Mouse (Mus musculus) erythroid progenitor cell, adult 5-6 weeks (primary cell): ENCODE results near the gene Luzp2. TPM values are rescaled to one million over a fixed set of nuclear protein-coding genes. Genes with fewer than 3 reads are reported as not detected.

Experiments
- ATAC-seq: replicated peaks from 2 replicates; pipeline ENCODE4 v1.8.0; 2016; ENCODE audit warnings: moderate number of reproducible peaks, mild to moderate bottlenecking, moderate TSS enrichment, inconsistent platforms; ENCODE audit not compliant: poor library complexity, low FRiP score, severe bottlenecking
- total RNA-seq, 2 experiments: library from RNA; stranded (forward) in 1 of 2; stranded (reverse) in 1 of 2; fragments of 150-400 nt in 1 of 2; fragments of 186-747, 209-891 nt in 1 of 2; gene quantifications; 2 replicates each; pipeline versions ENCODE4 v1.2.3 to v1.2.4; 2015 to 2017; ENCODE audit warnings: low replicate concordance in 2 of 2

Gene Luzp2
- total RNA-seq (2015; ENCODE audit: low replicate concordance) (not detected in 2 replicates), total RNA-seq (2017; ENCODE audit: low replicate concordance) (not detected in 2 replicates)

- no peak for ATAC-seq
Measured at GRCm38 (mm10) chr7:54835372-54835851, at the start of gene Luzp2. Gene Luzp2, plus strand, starts transcription at chr7:54835498.

GRCm38 (mm10) chr7:54787456-54787855 lies 47.8 kb upstream of the Luzp2 start:
- ATAC-seq = no peak

- ATAC-seq = no peak
Measured at GRCm38 (mm10) chr7:54818606-54819005, 16.7 kb upstream of the Luzp2 start.

GRCm38 (mm10) chr7:54828751-54829150 lies 6.5 kb upstream of the Luzp2 start:
- no peak for ATAC-seq

DNA sequence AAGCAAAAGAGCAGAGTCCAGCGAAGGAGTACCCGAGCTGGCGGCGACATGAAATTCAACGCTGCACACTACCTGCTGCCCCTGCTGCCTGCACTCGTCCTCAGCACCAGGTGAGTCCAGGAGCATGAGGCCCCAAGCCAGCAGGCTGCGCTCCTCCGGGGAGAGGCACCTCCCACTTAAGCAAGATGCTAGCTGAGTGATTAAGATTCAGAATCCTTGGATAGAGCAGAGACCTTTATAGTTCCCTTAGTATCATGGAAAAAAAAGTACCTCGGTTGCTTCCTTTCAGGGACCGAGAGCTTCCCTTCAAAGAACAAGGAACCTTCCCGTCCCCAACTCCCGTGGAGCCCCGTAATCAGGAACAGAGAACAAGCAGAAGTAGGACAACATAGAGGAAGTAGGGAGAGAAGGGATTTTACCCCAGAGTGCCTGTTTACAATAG lies 634 bp downstream of the Luzp2 start:
- ATAC-seq = no peak

GRCm38 (mm10) chr7:54836437-54836836 lies 1.1 kb downstream of the Luzp2 start:
- ATAC-seq = no peak

DNA sequence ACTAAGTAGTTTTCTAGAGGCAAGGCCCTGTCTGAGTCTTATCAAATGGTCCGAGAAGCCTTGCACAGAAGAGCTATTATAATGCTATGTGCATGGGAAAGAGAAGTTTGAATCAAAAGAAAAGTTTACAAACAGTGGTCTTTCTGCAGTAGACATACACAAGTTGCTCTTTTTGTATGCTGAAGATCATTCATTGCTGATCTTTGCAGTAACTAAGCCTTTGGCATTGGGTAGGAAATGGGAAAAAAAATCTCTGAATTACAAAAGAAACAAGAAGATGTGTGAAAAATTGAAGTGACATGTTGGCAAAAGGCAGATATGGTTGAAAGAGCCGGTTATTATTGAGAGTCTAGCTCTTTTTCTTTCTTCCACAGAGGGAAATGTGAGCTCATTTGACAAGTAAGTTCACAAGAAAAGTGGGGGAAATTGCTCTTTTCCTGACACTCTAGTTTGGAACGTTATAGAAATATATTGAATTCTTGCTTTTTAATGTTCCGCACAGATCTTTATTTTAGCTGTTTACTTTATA lies 7.6 kb downstream of the Luzp2 start:
- ATAC-seq = no peak

GRCm38 (mm10) chr7:54845875-54846691 lies 10.8 kb downstream of the Luzp2 start:
- no peak for ATAC-seq

GRCm38 (mm10) chr7:54846692-54847020 lies 11.4 kb downstream of the Luzp2 start:
- ATAC-seq = no peak

DNA sequence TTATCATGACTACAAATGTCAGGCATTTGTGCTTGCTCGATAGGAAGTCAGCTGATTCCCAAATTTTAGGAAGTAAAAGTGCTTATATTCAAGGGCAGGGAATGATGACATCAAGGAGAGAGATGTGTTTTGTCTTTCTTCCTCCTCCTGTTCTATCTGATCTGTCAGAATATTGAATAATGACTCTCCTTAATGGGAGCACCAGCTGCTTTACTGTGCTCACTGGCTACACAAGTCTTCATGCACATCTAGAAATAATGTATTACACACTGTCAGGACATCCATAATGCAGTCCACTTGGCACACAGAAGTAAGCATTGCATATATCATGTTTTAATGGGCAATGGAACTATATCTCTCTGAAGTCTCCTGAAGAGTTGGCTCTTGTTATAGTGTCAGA lies 17.6 kb downstream of the Luzp2 start:
- no peak for ATAC-seq

GRCm38 (mm10) chr7:54861230-54861856 lies 26.0 kb downstream of the Luzp2 start:
- ATAC-seq = no peak

DNA sequence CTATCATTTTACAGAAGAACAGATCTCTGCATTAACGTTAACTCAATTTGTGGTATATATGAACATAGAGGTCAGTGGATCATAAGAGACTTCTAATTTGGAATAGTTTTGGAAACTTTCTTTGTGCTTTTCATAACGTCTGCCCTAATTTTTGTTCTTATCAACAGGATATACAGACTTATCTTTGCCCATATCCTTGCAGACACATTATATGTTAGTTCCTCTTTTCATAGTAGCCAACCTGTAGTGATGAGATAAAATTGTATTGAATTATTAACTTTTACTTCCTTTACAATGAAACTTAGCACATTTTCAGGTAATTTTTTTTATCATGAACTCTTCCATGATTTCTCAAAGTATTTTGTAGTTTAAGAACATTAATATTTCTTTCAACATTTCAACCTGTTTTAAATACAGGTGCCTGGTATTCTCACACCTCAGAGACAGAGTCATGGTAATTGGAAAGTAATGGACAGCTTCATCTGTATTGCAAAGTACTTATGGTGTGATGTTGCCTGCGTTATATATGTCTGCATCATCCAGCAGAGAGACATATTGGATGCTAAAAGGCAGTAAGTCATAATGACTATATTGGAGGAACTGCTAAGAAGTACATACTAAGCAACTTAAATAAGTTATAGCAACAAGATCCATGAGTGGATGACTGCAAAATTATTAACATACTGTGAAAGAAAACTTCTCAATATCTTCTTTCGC lies 43.8 kb downstream of the Luzp2 start:
- ATAC-seq = no peak

DNA sequence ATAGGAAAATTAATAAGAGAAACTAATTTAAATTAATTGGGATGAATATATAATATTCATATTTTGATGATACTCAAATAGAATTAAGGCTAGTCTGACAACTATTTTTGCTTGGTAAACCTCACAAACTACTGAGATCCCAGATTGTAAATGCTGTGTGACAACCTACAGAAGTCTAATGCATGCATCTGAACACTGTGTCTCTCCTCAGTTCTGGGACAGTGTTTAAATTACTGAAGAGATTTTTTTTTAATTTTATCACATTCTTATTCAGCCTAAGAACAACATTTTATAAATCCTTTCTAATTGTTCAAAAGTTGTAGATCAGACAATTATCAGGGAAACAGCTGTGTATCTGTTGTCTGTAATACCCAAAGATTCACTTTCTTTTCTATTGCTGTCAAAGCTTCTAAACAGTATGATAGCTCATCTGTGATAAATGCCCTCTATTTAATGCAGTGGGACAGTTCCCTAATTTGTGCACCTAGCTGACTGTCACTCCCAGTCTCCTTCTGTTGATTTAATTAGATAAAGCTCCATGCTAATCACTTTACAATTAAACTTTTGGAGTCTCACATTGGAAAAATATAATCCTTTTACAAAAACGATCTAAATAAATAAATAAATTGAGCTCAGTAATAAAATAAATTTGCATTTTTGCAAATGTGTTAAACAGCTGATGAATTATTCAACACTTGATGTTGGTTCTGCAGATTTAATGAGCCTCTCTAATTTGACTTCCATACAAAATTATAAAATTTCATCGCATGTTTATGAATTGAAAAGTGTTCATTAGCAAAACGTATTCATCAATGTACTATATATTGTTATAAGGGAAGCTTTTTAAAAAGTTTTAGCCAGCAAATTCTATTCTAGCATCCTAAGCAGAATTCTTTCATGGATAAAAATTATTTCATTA lies 58.7 kb downstream of the Luzp2 start:
- no peak for ATAC-seq

GRCm38 (mm10) chr7:54898589-54898988 lies 63.3 kb downstream of the Luzp2 start:
- no peak for ATAC-seq

DNA sequence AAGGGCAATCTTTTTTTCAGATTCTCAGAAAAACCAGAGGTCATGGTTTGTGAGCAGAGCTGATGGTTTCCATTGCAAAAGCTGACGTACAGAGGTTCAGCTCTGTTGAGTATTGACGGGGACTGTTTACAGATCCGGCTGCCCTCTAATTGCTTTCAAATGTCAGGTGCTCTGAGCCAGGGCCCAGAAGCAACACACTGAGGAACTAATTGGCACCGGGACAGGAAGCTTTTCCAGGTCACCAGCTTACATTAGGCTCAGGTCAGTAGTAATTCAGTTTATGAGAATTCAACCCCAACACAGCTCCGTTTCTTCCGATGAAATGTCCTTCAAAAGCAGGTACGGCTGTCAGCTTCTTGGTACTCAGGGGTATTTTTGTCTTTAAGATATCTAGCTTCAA lies 74.7 kb downstream of the Luzp2 start:
- no peak for ATAC-seq

DNA sequence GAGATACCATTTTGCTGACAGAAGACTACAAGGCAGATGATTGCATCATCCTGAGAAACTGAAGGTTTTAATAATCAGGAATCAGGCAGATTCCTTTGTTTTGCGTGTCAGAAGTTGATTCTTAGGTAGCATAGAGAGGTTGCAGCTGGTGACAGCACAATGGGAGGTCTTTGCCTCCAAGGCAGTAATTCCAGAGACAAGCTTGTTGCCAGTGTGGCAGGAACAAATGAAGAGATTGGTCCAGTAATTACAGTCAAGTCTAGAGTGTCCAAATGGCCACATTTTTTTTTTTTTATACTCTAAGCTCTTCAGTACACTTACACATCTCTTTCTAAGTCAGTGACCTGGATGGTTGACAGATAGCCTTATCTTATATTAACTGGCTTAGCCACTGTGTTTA lies 78.7 kb downstream of the Luzp2 start:
- ATAC-seq = no peak

GRCm38 (mm10) chr7:54921991-54922390 lies 86.7 kb downstream of the Luzp2 start:
- ATAC-seq = no peak

DNA sequence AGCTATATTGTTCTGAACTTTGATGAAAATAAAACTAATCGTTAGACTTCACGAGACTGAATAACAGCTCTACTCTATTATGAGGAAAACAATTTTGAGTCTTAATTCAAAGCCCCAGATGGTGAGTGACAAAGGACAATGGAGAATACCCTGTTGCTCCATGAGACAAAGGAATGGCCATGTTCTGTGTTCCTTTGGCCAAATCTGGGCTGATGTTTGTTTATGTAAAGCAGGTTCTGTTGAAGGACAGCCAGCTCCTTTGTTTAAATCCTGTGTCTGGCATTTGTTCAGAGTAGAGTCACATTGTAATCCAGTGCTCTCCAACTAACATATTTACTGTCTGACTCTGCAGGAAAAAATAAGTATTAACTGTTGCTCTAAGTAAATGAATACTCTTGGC lies 121.5 kb downstream of the Luzp2 start:
- ATAC-seq = no peak

- no peak for ATAC-seq
Measured at GRCm38 (mm10) chr7:54962678-54963077, 127.4 kb downstream of the Luzp2 start.
